Comparison of ENCODE assay signal across 29 mouse cellular contexts in genomic region chr11:4606541-4606940, GRCm38 (mm10). TPM values are rescaled to one million over a fixed set of nuclear protein-coding genes. Genes with fewer than 3 reads are reported as not detected.
DNase-seq lines count a peak whose midpoint lies in the region; ATAC-seq lines count a peak whose summit lies in the region.
"Had no signal": no experiment of that assay in that cellular context is flagged by ENCODE, and none has a peak within 500 bp of the region (broad histone marks: within the 10 kb centered on the region; RNA-seq: fewer than 3 reads in every experiment).

No protein-coding gene starts in this region.

- WGBS in heart, embryonic 15.5 days: 50% methylated on average over 1 of the region's 1 CpGs

- no peaks in the 10 kb centered on the region for H3K36me3 ChIP-seq in heart, embryonic 15.5 days
- H3K36me3 ChIP-seq: forebrain, embryonic 12.5 days; hindbrain, embryonic 15.5 days; liver, embryonic 15.5 days; midbrain, embryonic 13.5 days had no signal

- intact Hi-C loops in heart, postnatal 25 days (cut with DNase I): no loop called here

- ATAC-seq in heart, embryonic 15.5 days (replicated peaks; ENCODE audit: insufficient number of reproducible peaks, insufficient read depth, low FRiP score, low read depth): peak; percentile 65
- ATAC-seq: activated CD4-positive, CD25-positive, alpha-beta regulatory T cell, adult 4 months; intestine, embryonic 16.5 days; midbrain, embryonic 13.5 days had no signal

- H3K4me2 ChIP-seq in heart, embryonic 15.5 days: no peak overlapping the region
- H3K4me2 ChIP-seq: forebrain, embryonic 12.5 days; hindbrain, embryonic 15.5 days; liver, embryonic 15.5 days; midbrain, embryonic 13.5 days had no signal

- peaks cover 49% of the 10 kb centered on the region for H3K4me1 ChIP-seq in heart, embryonic 15.5 days (replicated peaks)

- H3K9ac ChIP-seq in heart, embryonic 15.5 days: no peak overlapping the region
- H3K9ac ChIP-seq: forebrain, embryonic 12.5 days; hindbrain, embryonic 15.5 days; liver, embryonic 15.5 days; midbrain, embryonic 13.5 days had no signal

- no peaks in the 10 kb centered on the region for H3K9me3 ChIP-seq in heart, embryonic 15.5 days (replicated peaks)
- H3K9me3 ChIP-seq: forebrain, embryonic 12.5 days; hindbrain, embryonic 15.5 days; liver, embryonic 15.5 days; midbrain, embryonic 13.5 days had no signal

- peak overlapping the region; percentile 71 for H3K27ac ChIP-seq in heart, embryonic 15.5 days
- H3K27ac ChIP-seq: forebrain, embryonic 12.5 days; hindbrain, embryonic 15.5 days; liver, embryonic 15.5 days; midbrain, embryonic 13.5 days had no signal

- no peak overlapping the region for H3K4me3 ChIP-seq in heart, embryonic 15.5 days
- H3K4me3 ChIP-seq: forebrain, embryonic 12.5 days; hindbrain, embryonic 15.5 days; liver, embryonic 15.5 days; midbrain, embryonic 13.5 days had no signal

- DNase-seq in heart, adult 8-10 months (ENCODE audit: low spot score): peak; percentile 62
- no peak for DNase-seq in heart, postnatal 25 days (ENCODE audit: low spot score)
- peak; percentile 12 for DNase-seq in brain, adult 2 months (ENCODE audit: low read depth, low spot score)
- no peak for DNase-seq in cerebellum, postnatal 10 days
- no peak for DNase-seq in layer of hippocampus, postnatal 10 days (ENCODE audit: low spot score in 2 of 2)
- no peak for DNase-seq in kidney, adult 8-10 months
- DNase-seq: cerebellum, adult 18-20 months; gastrocnemius, postnatal 10 days; layer of hippocampus, postnatal 36 days; right cerebral cortex, postnatal 14 days; spleen, adult 18-20 months; thymus, postnatal 36 days had no signal

- H3K27me3 ChIP-seq in heart, embryonic 15.5 days: no peaks in the 10 kb centered on the region
- H3K27me3 ChIP-seq: forebrain, embryonic 12.5 days; hindbrain, embryonic 15.5 days; midbrain, embryonic 13.5 days had no signal

RNA-seq across cellular contexts. Expression of gene Mtmr3, which starts 11.9 kb away (rescaled TPM):
- total RNA-seq in heart, adult 8-10 months (2022): 10 to 100 TPM; 46.6 to 51.9 (median 49.2) TPM
- 10 to 100 TPM; 49.6 to 50.6 TPM for total RNA-seq in heart, postnatal 25 days (2021)
- polyA plus RNA-seq in heart, embryonic 15.5 days (2015; fragmentation: Nextera tagmentation; extraction: Ambion mirVana): 18.9 and 24.1 TPM in 2 replicates
- 10 to 100 TPM; 59.0 to 62.6 TPM for total RNA-seq in layer of hippocampus, postnatal 10 days (2021)

RNA-seq across cellular contexts. Expression of gene Gm11032, which starts 13.3 kb away (rescaled TPM):
- total RNA-seq in heart, adult 8-10 months (2022): not detected
- total RNA-seq in heart, postnatal 25 days (2021): not detected
- polyA plus RNA-seq in heart, embryonic 15.5 days (2015; fragmentation: Nextera tagmentation; extraction: Ambion mirVana): not detected in 2 replicates
- not detected for total RNA-seq in layer of hippocampus, postnatal 10 days (2021)
- total RNA-seq: adrenal gland, postnatal 36 days; gastrocnemius, postnatal 10 days; heart, postnatal 14 days; layer of hippocampus, postnatal 36 days; left cerebral cortex, postnatal 14 days; megakaryocyte progenitor cell, adult 5-6 weeks had no signal
- polyA plus RNA-seq: activated CD4-positive, CD25-positive, alpha-beta regulatory T cell, adult 4 months; forebrain, embryonic 12.5 days; frontal cortex, adult 2 months; hindbrain, embryonic 15.5 days; intestine, embryonic 16.5 days; kidney, embryonic 16.5 days; large intestine, adult 2 months; limb, embryonic 14.5 days; liver, embryonic 15.5 days; lung, embryonic 16.5 days; midbrain, embryonic 13.5 days; neural tube, embryonic 14.5 days had no signal

RNA-seq across cellular contexts. Expression of gene Ascc2, which starts 31.0 kb away (rescaled TPM):
- total RNA-seq in heart, adult 8-10 months (2022): 10 to 100 TPM; 14.1 to 18.4 (median 15.3) TPM
- 10 to 100 TPM; 13.6 to 15.2 TPM for total RNA-seq in heart, postnatal 25 days (2021)
- polyA plus RNA-seq in heart, embryonic 15.5 days (2015; fragmentation: Nextera tagmentation; extraction: Ambion mirVana): 17.7 and 23.3 TPM in 2 replicates
- total RNA-seq in layer of hippocampus, postnatal 10 days (2021): 10 to 100 TPM; 23.7 to 24.4 TPM

Comparison
In these comparisons a context has a peak if more than half of its experiments do, and no peak if none do; other contexts are left out.
1. DNase-seq: peak in heart, adult 8-10 months (single experiment) and brain, adult 2 months (single experiment); none in heart, postnatal 25 days (single experiment), cerebellum, postnatal 10 days (0 of 2), layer of hippocampus, postnatal 10 days (0 of 2) and kidney, adult 8-10 months (0 of 2).